Mouse (Mus musculus): ENCODE data around the gene Uckl1. TPM values are rescaled to one million over a fixed set of nuclear protein-coding genes. Genes with fewer than 3 reads are reported as not detected.

Uckl1 gene
- polyA plus RNA-seq, 1 experiment from 2014 or later, result 66.7 TPM

DNA sequence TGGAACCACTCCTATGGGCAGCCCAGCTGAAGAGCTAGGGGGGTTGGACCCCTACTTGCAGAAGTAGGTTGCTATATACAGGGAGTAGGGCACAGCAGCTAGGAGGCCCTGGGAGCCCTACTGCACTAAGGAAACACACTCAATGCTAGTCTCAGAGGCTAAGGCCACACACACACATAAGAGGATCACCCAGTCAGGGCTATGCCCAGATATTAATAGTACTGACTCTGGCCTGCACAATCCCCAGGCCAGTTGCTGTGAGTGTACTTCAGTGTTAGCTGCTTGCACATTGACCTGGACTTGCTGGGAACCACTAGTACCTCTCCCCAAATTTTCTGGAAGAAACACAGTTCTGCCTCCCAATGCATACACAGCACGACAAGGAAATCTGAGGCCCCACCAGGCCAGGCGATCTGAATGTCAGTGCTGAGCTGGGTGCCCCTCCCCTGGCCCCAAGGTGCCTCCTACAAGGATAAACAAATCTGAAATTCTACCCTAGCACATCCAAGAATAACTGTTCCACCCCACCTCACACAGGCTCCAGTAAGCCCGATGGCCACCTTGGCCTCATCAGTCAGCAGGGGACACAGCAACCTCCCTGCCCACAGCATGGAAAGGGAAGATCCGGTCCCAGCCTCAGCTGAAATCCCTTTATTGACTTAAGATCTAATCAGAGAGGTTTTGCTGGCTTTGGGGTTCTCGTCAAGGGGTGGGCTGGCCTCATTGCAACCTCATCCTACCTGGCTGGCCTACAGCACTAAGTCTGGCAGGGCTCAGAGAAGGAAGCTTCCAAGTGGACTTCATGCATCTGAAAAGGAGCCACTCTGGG, 5.7 kb downstream of the Uckl1 start:
- H3K9me3 ChIP-seq (replicated peaks; ENCODE audit: control insufficient read depth, low read length), result no peaks in the 10 kb centered on the region
- H3K36me3 ChIP-seq (ENCODE audit: control insufficient read depth, insufficient read depth, low read length), result peaks cover under 1% of the 10 kb centered on the region
- peak overlapping the region; percentile 29; the same call in 1 of the 2 replicates for H3K27ac ChIP-seq (ENCODE audit: low read depth, low read length)
- WGBS (ENCODE audit: insufficient replicate concordance), result 35% methylated on average over 5 of the region's 5 CpGs
- peaks cover 30% of the 10 kb centered on the region for H3K4me1 ChIP-seq (ENCODE audit: control insufficient read depth, insufficient read depth, low read length)
- H3K4me2 ChIP-seq, result peak overlapping the region; percentile 7; the same call in 1 of the 2 replicates
- H3K27me3 ChIP-seq (ENCODE audit: control insufficient read depth, insufficient read depth, low read length), result no peaks in the 10 kb centered on the region
- H3K9ac ChIP-seq (ENCODE audit: low read depth, low read length), result 0 out of 2 replicates have a peak overlapping the region, but pooled peaks have one; percentile 10
- no peak overlapping the region for H3K4me3 ChIP-seq (ENCODE audit: low read depth, low read length)
- ATAC-seq (replicated peaks; ENCODE audit: insufficient number of reproducible peaks, low FRiP score, low TSS enrichment), result no peak

GRCm38 (mm10) chr2:181577981-181578581, 6.6 kb downstream of the Uckl1 start:
- Histone ChIP-seq H3K4me1 (ENCODE audit: control insufficient read depth, insufficient read depth, low read length) (peaks cover 30% of the 10 kb centered on the region), H3K4me2 (no peak overlapping the region), H3K27ac (ENCODE audit: low read depth, low read length) (no peak overlapping the region), H3K9ac (ENCODE audit: low read depth, low read length) (no peak overlapping the region), H3K9me3 (replicated peaks; ENCODE audit: control insufficient read depth, low read length) (no peaks in the 10 kb centered on the region), H3K4me3 (ENCODE audit: low read depth, low read length) (no peak overlapping the region), H3K27me3 (ENCODE audit: control insufficient read depth, insufficient read depth, low read length) (no peaks in the 10 kb centered on the region), H3K36me3 (ENCODE audit: control insufficient read depth, insufficient read depth, low read length) (peaks cover 3% of the 10 kb centered on the region; the same call in 1 of the 2 replicates)
- 63% methylated on average over 7 of the region's 7 CpGs for WGBS (ENCODE audit: insufficient replicate concordance)
- no peak for ATAC-seq (replicated peaks; ENCODE audit: insufficient number of reproducible peaks, low FRiP score, low TSS enrichment)

- no peak for ATAC-seq (replicated peaks; ENCODE audit: insufficient number of reproducible peaks, low FRiP score, low TSS enrichment)
- Histone ChIP-seq H3K4me2 (no peak overlapping the region), H3K4me3 (ENCODE audit: low read depth, low read length) (no peak overlapping the region), H3K9ac (ENCODE audit: low read depth, low read length) (no peak overlapping the region), H3K9me3 (replicated peaks; ENCODE audit: control insufficient read depth, low read length) (no peaks in the 10 kb centered on the region), H3K36me3 (ENCODE audit: control insufficient read depth, insufficient read depth, low read length) (peaks cover 3% of the 10 kb centered on the region; the same call in 1 of the 2 replicates), H3K27me3 (ENCODE audit: control insufficient read depth, insufficient read depth, low read length) (no peaks in the 10 kb centered on the region), H3K4me1 (ENCODE audit: control insufficient read depth, insufficient read depth, low read length) (peaks cover 30% of the 10 kb centered on the region), H3K27ac (ENCODE audit: low read depth, low read length) (no peak overlapping the region)
- WGBS (ENCODE audit: insufficient replicate concordance), result 75% methylated on average over 2 of the region's 2 CpGs
These were observed 7.6 kb downstream of the Uckl1 start for GRCm38 (mm10) chr2:181577126-181577525.

- Histone ChIP-seq H3K4me1 (ENCODE audit: control insufficient read depth, insufficient read depth, low read length) (peaks cover 30% of the 10 kb centered on the region), H3K27ac (ENCODE audit: low read depth, low read length) (no peak overlapping the region), H3K4me3 (ENCODE audit: low read depth, low read length) (no peak overlapping the region), H3K9ac (ENCODE audit: low read depth, low read length) (no peak overlapping the region), H3K4me2 (no peak overlapping the region), H3K36me3 (ENCODE audit: control insufficient read depth, insufficient read depth, low read length) (peaks cover 3% of the 10 kb centered on the region; the same call in 1 of the 2 replicates), H3K27me3 (ENCODE audit: control insufficient read depth, insufficient read depth, low read length) (no peaks in the 10 kb centered on the region), H3K9me3 (replicated peaks; ENCODE audit: control insufficient read depth, low read length) (no peaks in the 10 kb centered on the region)
- no peak for ATAC-seq (replicated peaks; ENCODE audit: insufficient number of reproducible peaks, low FRiP score, low TSS enrichment)
- WGBS (ENCODE audit: insufficient replicate concordance), result 77% methylated on average over 2 of the region's 2 CpGs
These were observed 8.1 kb downstream of the Uckl1 start for GRCm38 (mm10) chr2:181576613-181577012.

GRCm38 (mm10) chr2:181574921-181575545, 9.7 kb downstream of the Uckl1 start:
- H3K36me3 ChIP-seq (ENCODE audit: control insufficient read depth, insufficient read depth, low read length), result peaks cover 3% of the 10 kb centered on the region; the same call in 1 of the 2 replicates
- no peak overlapping the region for H3K4me3 ChIP-seq (ENCODE audit: low read depth, low read length)
- H3K9ac ChIP-seq (ENCODE audit: low read depth, low read length), result no peak overlapping the region
- H3K9me3 ChIP-seq (replicated peaks; ENCODE audit: control insufficient read depth, low read length), result no peaks in the 10 kb centered on the region
- no peak overlapping the region for H3K4me2 ChIP-seq
- H3K27me3 ChIP-seq (ENCODE audit: control insufficient read depth, insufficient read depth, low read length), result no peaks in the 10 kb centered on the region
- ATAC-seq (replicated peaks; ENCODE audit: insufficient number of reproducible peaks, low FRiP score, low TSS enrichment), result no peak
- H3K4me1 ChIP-seq (ENCODE audit: control insufficient read depth, insufficient read depth, low read length), result peaks cover 28% of the 10 kb centered on the region
- no peak overlapping the region for H3K27ac ChIP-seq (ENCODE audit: low read depth, low read length)
- WGBS (ENCODE audit: insufficient replicate concordance), result 91% methylated on average over 7 of the region's 7 CpGs

DNA sequence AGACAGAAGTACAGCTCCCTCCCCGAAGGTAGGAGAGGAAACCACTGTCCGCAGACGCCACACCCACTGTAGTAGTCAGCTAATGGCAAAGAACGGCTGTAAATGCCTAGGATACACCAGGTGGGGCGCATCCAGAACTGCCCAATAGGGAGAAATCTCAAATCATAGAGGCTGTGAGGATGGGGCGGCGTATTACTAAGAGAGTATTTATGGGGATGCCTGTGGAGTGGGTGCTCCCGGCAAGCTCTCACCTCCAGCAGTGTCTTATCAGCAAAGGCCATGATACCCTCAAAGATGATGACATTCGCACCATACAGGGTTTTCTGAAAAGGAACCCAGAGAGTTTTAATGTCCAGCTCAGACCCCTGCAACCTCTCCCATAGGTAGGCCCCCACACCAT, 10.7 kb downstream of the Uckl1 start:
- H3K36me3 ChIP-seq (ENCODE audit: control insufficient read depth, insufficient read depth, low read length), result peaks cover 3% of the 10 kb centered on the region; the same call in 1 of the 2 replicates
- H3K9ac ChIP-seq (ENCODE audit: low read depth, low read length), result no peak overlapping the region
- H3K9me3 ChIP-seq (replicated peaks; ENCODE audit: control insufficient read depth, low read length), result no peaks in the 10 kb centered on the region
- no peak overlapping the region for H3K27ac ChIP-seq (ENCODE audit: low read depth, low read length)
- peaks cover 20% of the 10 kb centered on the region for H3K4me1 ChIP-seq (ENCODE audit: control insufficient read depth, insufficient read depth, low read length)
- H3K4me2 ChIP-seq, result no peak overlapping the region
- WGBS (ENCODE audit: insufficient replicate concordance), result 87% methylated on average over 9 of the region's 9 CpGs
- H3K4me3 ChIP-seq (ENCODE audit: low read depth, low read length), result no peak overlapping the region
- no peak for ATAC-seq (replicated peaks; ENCODE audit: insufficient number of reproducible peaks, low FRiP score, low TSS enrichment)
- no peaks in the 10 kb centered on the region for H3K27me3 ChIP-seq (ENCODE audit: control insufficient read depth, insufficient read depth, low read length)

GRCm38 (mm10) chr2:181572921-181573920, 11.5 kb downstream of the Uckl1 start:
- 88% methylated on average over 15 of the region's 15 CpGs for WGBS (ENCODE audit: insufficient replicate concordance)
- no peak overlapping the region for H3K9ac ChIP-seq (ENCODE audit: low read depth, low read length)
- no peak overlapping the region for H3K27ac ChIP-seq (ENCODE audit: low read depth, low read length)
- no peak overlapping the region for H3K4me2 ChIP-seq
- H3K4me3 ChIP-seq (ENCODE audit: low read depth, low read length), result no peak overlapping the region
- H3K36me3 ChIP-seq (ENCODE audit: control insufficient read depth, insufficient read depth, low read length), result peaks cover 3% of the 10 kb centered on the region; the same call in 1 of the 2 replicates
- peaks cover 13% of the 10 kb centered on the region for H3K4me1 ChIP-seq (ENCODE audit: control insufficient read depth, insufficient read depth, low read length)
- ATAC-seq (replicated peaks; ENCODE audit: insufficient number of reproducible peaks, low FRiP score, low TSS enrichment), result no peak
- H3K9me3 ChIP-seq (replicated peaks; ENCODE audit: control insufficient read depth, low read length), result no peaks in the 10 kb centered on the region
- H3K27me3 ChIP-seq (ENCODE audit: control insufficient read depth, insufficient read depth, low read length), result no peaks in the 10 kb centered on the region
